Mouse (Mus musculus): ENCODE measurements at regions not wholly inside any gene's neighbourhood (a gene's known extent, or its start where the extent isn't known, plus 50 kb on each side); places are given as distances from the start of the nearest gene placed in this dataset.

DNA sequence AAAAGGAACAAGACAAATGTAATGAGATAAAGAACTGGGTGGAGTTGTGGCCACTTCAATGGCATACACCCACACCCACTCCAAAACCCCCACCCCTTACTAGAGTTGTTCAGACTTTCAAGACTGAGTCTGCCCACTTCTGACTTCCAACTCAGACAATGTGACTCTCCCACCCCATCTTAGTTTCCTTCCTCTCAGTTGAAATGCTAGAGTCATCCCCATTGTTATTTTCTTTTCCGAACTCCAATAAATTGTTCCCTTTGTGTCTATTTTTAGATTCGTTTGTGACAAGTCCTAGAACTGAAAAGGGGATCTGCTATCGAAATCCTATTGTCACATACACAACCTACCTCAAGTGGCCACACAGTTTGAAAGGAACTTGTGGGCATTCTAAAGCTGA, 200.7 kb upstream of the Bmp2 start:
- DNase-seq (ENCODE audit: extremely low spot score in 1 of 2, low spot score in 1 of 2) = no peak

DNA sequence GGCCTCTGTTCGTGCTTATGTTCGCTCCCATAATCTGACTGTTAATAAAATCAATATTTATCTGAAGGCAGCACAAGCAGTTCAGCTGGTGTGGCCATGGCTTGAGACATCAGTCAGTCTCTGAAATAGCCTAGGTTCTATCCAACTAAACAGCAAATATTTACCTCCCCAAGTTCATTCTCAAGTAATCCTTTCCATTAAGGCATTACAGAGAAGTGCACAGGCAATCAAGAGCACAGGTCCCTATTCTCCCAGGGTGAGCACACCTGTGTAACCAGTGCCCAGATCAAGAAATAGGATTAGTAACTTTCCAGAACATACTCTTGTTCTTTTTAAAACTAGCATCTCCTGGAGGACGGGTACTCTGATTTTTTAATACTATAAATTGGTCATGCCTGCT, 199.2 kb upstream of the Bmp2 start:
- no peak for DNase-seq (ENCODE audit: extremely low spot score in 1 of 2, low spot score in 1 of 2)

DNA sequence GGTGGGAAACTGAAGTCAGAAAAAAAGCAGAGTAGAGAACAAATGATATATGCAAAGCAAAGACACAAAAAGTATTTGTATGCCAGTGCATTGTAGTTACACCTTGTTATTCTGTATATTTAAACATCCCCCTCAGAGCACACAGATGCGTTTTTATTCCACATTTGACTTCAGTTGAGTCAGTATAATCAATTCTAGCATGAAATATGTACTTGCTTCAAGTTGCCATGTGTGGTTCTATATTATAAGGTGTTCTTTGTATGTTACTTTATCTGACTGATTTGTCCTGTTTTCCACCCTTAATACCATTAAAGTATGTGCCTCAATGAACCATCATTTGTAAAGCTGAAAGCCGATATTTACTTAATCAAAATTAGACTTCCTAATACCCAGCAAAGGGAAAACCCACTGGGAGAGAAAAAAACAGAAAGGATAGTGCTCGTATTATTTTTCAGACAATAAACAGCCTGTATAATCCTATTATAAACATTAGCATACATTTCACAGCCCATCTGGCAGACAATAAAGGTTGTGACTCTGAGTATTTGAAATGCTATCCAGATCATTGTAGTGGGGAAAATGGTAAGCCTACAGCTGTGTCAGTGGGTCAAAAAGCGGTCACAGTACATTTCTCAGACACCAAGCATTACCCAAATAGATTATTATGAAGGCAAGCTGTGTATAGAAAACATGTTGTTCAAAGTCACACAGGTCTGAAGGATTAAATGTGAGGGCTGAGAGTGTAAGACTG, 189.1 kb upstream of the Bmp2 start:
- DNase-seq (ENCODE audit: extremely low spot score in 1 of 2, low spot score in 1 of 2) = no peak

DNA sequence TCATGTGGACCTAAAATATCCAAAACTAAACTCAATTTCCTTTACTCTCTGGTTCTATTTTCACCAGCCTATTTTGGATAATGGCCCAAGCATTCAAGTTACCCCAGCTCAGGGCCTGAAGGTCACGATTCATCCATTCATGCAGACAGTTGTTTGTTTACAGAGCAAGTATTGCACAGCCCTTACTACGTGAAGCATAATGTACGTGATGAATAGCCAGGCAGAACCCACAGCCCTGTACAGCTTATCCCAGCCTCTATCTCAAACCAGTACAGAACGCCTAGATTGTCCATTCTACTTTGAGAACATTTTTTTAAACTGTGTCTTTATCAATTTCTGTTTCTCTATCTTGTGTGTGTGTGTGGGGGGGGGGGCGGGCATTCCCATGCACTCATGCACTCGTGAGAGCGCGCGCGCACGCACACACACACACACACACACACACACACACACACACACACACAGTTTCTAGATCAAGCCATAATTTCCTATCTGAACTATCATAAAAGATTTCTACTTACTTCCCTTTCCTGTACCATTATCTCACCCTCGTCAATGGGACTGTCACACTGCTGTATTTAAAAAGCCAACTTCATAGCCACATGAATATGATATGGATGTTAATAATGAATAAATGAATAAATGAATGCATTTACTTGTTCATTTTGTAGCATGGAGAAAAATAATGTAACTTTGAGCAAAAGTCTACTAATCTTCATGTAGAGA, 180.3 kb upstream of the Bmp2 start:
- DNase-seq (ENCODE audit: extremely low spot score in 1 of 2, low spot score in 1 of 2) = no peak

GRCm38 (mm10) chr2:133373543-133373942, 178.4 kb upstream of the Bmp2 start:
- no peak for DNase-seq (ENCODE audit: extremely low spot score in 1 of 2, low spot score in 1 of 2)

- peak; percentile 18 to 50 for DNase-seq (ENCODE audit: extremely low spot score in 1 of 2, low spot score in 1 of 2)
These were observed 170.9 kb upstream of the Bmp2 start for GRCm38 (mm10) chr2:133381054-133381453.

DNA sequence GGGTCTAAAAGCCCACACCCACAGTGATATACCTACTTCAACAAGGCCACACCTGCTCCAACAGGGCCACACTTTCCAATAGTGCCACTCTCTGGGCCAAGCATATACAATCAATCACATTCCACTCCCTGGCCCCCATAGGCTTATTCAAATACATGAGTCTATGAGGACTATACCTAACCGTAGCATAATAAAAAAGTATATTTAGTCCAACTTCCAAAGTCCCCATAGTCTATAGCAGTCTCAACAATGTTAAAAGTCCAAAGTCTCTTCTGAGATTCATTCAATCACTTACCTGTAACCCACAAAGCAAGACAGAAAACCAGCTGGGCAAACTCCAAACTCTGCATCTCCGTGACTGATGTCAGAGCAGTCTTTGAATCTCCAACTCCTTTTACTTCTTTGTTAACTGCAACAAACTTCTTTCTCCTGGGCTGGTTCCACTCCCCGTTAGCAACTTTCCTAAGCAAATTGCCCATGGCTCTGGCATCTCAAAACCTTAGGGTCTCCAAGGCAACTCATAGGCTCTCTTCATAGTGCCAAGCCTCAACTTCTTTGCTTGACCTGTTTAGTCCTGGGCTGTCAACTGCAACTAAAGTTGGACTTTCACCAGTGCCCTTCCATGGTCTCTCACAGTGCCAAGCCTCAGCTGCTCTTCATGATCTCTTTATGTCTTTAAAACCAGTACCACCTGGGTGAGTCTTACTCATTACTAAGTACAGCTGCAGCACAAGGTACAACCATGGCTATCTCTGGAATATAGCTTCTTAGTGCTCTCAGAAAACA, 168.6 kb upstream of the Bmp2 start:
- no peak for DNase-seq (ENCODE audit: extremely low spot score in 1 of 2, low spot score in 1 of 2)

GRCm38 (mm10) chr2:133385297-133385696, 166.7 kb upstream of the Bmp2 start:
- no peak for DNase-seq (ENCODE audit: extremely low spot score in 1 of 2, low spot score in 1 of 2)

DNA sequence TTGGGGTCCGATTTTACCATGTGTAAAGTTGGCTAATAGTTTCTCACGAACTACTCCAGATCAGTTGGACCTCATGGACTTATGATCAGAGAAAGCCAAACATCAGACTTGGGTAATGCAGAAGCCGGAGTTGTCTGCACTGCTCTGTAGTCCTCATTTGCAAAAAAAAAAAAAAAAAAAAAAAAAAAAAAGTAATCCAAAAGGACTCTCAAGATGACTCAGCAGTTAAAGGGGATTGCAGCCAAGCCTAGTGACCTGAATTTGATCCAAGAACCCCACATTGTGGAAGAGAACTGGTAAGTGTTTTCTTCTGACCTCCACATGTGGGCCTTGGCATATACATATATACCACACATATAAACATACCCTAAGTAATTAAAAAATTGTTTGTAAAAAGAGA, 164.6 kb upstream of the Bmp2 start:
- DNase-seq (ENCODE audit: extremely low spot score in 1 of 2, low spot score in 1 of 2) = no peak

DNA sequence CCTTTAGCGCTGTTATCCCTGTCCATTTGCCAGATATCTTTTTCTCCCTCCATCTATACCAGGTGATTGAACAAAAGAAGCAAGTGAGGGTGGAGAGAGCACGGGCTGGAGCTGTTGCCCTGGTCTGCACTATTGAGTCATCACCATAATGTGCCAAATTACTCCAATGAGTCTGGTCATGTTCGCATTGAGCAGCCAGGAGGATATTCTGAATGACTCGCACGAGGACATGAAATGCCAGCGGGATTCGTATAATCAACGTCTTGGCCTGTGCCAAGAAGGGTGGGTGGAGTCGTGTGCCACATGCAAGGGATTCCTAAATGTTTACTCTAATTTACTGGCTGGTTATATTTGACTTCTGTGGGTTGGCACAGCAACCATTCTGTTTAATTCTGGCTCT, 159.7 kb upstream of the Bmp2 start:
- DNase-seq (ENCODE audit: extremely low spot score in 1 of 2, low spot score in 1 of 2) = no peak

DNA sequence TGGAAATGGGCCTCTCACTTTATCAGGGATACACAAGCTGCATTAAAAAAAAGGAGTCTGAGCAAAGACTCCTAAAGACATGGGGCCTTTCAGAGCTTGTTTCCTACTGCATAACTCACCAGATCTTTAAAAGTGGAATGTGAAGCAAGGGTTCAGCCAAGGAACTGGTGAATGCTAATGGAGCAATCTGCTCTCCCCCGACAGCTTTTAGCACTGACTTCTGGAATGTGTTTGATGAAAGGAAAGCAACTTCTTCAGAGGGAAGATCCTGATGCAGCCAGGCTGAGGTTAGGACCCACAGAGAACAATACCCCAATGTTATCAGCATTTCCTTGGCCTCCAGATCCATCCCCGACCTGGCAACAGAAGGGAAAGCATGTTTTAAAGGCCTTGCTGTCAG, 154.4 kb upstream of the Bmp2 start:
- no peak for DNase-seq (ENCODE audit: extremely low spot score in 1 of 2, low spot score in 1 of 2)

GRCm38 (mm10) chr2:133399059-133399690, 152.8 kb upstream of the Bmp2 start:
- DNase-seq (ENCODE audit: extremely low spot score in 1 of 2, low spot score in 1 of 2) = no peak

- DNase-seq (ENCODE audit: extremely low spot score in 1 of 2, low spot score in 1 of 2) = no peak
These were observed 151.0 kb upstream of the Bmp2 start for GRCm38 (mm10) chr2:133400963-133401362.

- DNase-seq (ENCODE audit: extremely low spot score in 1 of 2, low spot score in 1 of 2) = no peak
These were observed 134.9 kb upstream of the Bmp2 start for GRCm38 (mm10) chr2:133416990-133417581.

DNA sequence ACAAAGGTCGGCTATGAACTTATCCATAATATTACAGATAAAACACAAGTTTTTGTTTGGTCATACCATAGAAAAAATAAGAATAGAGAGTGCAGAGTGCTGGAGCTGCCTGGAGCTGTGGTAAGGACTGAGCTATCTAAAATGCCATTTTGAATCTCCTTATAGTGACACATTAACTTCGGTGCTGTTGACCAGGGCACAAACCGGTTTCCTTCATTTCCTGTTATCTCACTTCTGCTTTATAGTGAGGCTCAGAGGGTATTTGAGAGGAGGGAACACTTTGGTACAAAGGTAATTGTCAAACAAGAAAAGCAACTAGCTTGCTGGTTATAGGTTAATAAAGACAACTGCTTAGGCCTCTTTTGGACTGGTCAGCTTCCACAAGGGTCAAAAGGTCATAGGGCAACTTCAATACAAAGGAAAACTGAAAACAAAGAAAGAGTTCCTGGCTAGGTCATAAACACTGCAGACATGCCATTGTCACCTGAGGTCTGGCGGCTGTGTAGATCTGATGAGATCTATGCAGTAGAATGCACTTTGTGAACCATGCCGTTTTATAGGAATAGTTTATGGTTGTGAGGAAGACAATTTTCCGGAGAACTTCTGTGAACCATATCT, 132.2 kb upstream of the Bmp2 start:
- DNase-seq (ENCODE audit: extremely low spot score in 1 of 2, low spot score in 1 of 2) = no peak

DNA sequence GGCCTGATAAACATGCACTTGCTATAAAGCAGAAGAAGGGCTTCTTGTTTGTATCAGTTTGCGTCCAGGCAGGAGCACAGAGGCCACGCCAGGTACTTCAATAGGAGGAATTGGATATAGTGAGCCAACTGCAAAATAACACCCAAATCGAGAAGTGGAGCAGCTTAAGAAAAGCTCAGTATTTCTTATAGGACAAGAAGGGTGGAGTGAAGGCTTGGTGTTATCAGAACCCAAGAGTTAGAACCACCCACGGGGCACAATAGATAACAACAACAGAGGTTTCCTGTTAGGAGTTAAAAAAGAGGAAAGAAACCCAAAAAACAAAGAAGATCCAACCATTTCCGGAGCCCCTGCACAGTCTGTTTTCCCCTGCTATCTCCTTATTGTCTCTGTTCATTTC, 126.4 kb upstream of the Bmp2 start:
- DNase-seq (ENCODE audit: extremely low spot score in 1 of 2, low spot score in 1 of 2) = no peak

- DNase-seq (ENCODE audit: extremely low spot score in 1 of 2, low spot score in 1 of 2) = no peak
These were observed 124.9 kb upstream of the Bmp2 start for GRCm38 (mm10) chr2:133427039-133427438.

DNA sequence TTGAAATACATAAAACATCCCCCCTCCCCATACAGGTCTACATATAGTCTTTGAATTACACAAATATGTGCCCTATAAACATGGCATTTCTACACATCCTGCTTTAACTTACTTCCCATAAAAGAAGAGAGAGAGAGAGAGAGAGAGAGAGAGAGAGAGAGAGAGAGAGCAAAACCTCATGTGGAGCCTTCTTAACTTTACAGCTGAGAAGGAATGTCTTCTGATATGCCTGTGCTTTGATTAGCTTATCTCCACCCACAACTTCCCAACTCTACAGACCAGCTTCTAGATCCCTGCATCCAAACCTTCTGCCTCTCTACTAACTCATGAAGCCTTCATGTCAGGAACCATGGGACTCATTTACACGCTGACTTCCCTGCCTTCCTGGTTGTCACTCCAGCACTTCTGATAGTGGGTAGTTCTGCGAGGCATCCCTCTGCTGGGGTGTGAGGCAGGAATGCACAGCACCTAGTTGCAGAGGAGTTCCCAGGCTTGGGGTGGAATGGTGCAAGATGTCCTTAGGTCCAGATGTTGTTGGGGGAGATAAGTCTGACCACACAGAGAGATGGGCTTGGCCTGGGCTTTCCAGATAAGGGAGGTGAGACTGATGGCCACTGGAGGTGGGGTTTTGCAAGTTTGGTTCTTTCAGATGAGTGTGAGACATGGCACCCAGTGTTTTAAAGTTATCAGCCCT, 122.4 kb upstream of the Bmp2 start:
- DNase-seq (ENCODE audit: extremely low spot score in 1 of 2, low spot score in 1 of 2) = no peak

DNA sequence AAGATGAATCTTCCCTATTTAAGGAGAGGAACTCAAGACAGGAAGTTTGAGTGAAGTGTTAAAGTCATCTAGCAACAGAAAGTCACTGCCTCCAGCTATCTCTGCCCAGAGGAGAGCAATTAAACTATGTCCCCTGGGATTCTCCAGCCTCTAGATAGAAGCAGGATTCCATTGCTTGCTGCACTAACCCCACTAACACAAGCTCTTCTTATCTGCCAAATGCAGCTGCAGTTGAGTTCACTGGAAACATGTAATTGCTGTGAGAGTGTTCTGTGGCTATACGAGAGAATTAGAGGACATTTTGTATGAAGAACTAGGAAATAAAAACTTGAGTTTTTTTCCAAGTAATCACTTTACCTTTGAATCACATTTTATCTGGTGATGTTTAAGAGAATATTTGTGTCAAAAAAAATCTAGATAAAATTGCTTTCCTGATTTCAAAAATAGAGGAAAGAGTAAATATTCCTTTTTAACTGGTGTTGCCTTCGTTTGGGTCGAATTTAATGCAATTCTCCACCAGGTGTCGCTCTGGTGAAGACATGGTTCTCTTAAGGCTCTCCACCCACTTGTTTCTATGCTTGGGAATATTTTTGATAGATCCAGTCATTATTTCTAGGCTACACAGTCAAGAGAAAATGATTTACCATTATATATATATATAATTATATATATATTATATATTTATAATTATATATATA, 121.1 kb upstream of the Bmp2 start:
- peak in 1 of 2 experiments; percentile 23 for DNase-seq (ENCODE audit: extremely low spot score in 1 of 2, low spot score in 1 of 2)
